Mouse (Mus musculus): ENCODE results near the gene Cdc26. TPM values are rescaled to one million over a fixed set of nuclear protein-coding genes. Genes with fewer than 3 reads are reported as not detected.

The Cdc26 gene
- total and polyA plus RNA-seq, 3 experiments: 80.4 to 81.4 TPM; not detected in 1

- TF ChIP-seq POLR2AphosphoS2 (IDR thresholded peaks at IDR 0.05; ENCODE audit: low read length) (no peak), ZKSCAN1 (IDR thresholded peaks at IDR 0.05; ENCODE audit: low read depth, low read length) (no peak)
Measured at GRCm38 (mm10) chr4:62369091-62369490, 39.4 kb downstream of the Cdc26 start (continued).

DNA sequence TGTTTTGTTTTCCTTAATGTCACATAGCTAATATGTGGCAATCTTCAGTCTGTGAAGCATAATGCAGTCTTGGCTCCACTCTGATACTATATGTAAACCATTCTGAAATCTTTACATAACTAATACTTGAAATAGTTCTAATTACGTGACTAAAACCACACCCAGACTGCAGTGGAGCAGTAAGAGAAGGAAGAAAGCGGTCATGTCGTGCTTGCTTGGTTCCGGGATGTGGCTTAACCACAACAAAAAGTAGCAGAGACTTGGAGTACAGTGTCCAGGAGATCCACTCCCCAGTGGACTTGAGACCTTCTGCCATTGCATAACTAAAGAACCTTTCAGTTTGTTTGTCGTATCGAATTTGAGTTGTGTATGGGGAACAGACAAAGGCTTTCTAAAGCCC is 40.9 kb downstream of the Cdc26 start:
- Histone ChIP-seq H3K4me1 (ENCODE audit: control insufficient read depth in 1 of 2, insufficient read depth in 2 of 2, low read length in 2 of 2) (peaks cover 19 to 23% of the 10 kb centered on the region in 2 experiments), H3K4me3 (ENCODE audit: control insufficient read depth in 1 of 2, insufficient read depth in 1 of 2, low read depth in 2 of 2, low read length in 2 of 2) (no peak overlapping the region), H3K27me3 (ENCODE audit: control insufficient read depth in 1 of 2, insufficient read depth in 2 of 2, low read length in 2 of 2) (no peaks in the 10 kb centered on the region), H3K9me3 (replicated peaks; ENCODE audit: insufficient read depth, low read length) (no peaks in the 10 kb centered on the region), H3K9ac (ENCODE audit: control insufficient read depth, low read depth, low read length, poor library complexity, severe bottlenecking) (no peak overlapping the region), H3K79me2 (ENCODE audit: control insufficient read depth, insufficient read depth, low read length, poor library complexity) (peaks cover 19% of the 10 kb centered on the region), H3K27ac (ENCODE audit: control insufficient read depth, low read depth, low read length) (no peak overlapping the region), H3K36me3 (ENCODE audit: control insufficient read depth in 1 of 2, insufficient read depth in 2 of 2, low read length in 2 of 2) (peaks cover 0 to 32% of the 10 kb centered on the region in 2 experiments; a peak in 3 of 4 replicates)
- TF ChIP-seq UBTF (IDR thresholded peaks at IDR 0.05; ENCODE audit: borderline replicate concordance, insufficient read depth, low read depth, low read length): no peak
- no peak for TF ChIP-seq POLR2AphosphoS5 (IDR thresholded peaks at IDR 0.05; ENCODE audit: borderline replicate concordance, low read depth, low read length)
- TF ChIP-seq MEF2A (IDR thresholded peaks at IDR 0.05; ENCODE audit: extremely low read depth, insufficient replicate concordance, low read depth, low read length, poor library complexity, severe bottlenecking): no peak
- TF ChIP-seq BHLHE40 (IDR thresholded peaks at IDR 0.05; ENCODE audit: borderline replicate concordance, low read depth, low read length): no peak
- TF ChIP-seq ZKSCAN1 (IDR thresholded peaks at IDR 0.05; ENCODE audit: low read depth, low read length): no peak
- no peak for TF ChIP-seq TAL1 (IDR thresholded peaks at IDR 0.05; ENCODE audit: low read length)
- no peak for TF ChIP-seq HCFC1 (IDR thresholded peaks at IDR 0.05; ENCODE audit: low read depth, low read length)
- TF ChIP-seq E2F4 (IDR thresholded peaks at IDR 0.05; ENCODE audit: borderline replicate concordance, low read depth, low read length): no peak
- TF ChIP-seq USF1 (IDR thresholded peaks at IDR 0.05; ENCODE audit: low read depth, low read length): no peak
- TF ChIP-seq MYB (IDR thresholded peaks at IDR 0.05; ENCODE audit: low read depth, low read length): no peak
- TF ChIP-seq POLR2A (IDR thresholded peaks at IDR 0.05; ENCODE audit: control insufficient read depth in 1 of 2, insufficient read depth in 1 of 2, low read depth in 1 of 2, low read length in 2 of 2, poor library complexity in 1 of 2): no peak
- no peak for TF ChIP-seq CHD2 (IDR thresholded peaks at IDR 0.05; ENCODE audit: low read length)
- TF ChIP-seq CHD1 (IDR thresholded peaks at IDR 0.05; ENCODE audit: low read depth, low read length): no peak
- no peak for DNase-seq (ENCODE audit: low read depth, low spot score)

- Histone ChIP-seq H3K79me2 (ENCODE audit: control insufficient read depth, insufficient read depth, low read length, poor library complexity) (peaks cover 23% of the 10 kb centered on the region), H3K4me1 (ENCODE audit: control insufficient read depth in 1 of 2, insufficient read depth in 2 of 2, low read length in 2 of 2) (peaks cover 18 to 24% of the 10 kb centered on the region in 2 experiments), H3K27ac (ENCODE audit: control insufficient read depth, low read depth, low read length) (no peak overlapping the region), H3K9ac (ENCODE audit: control insufficient read depth, low read depth, low read length, poor library complexity, severe bottlenecking) (no peak overlapping the region), H3K36me3 (ENCODE audit: control insufficient read depth in 1 of 2, insufficient read depth in 2 of 2, low read length in 2 of 2) (peaks cover 0 to 36% of the 10 kb centered on the region in 2 experiments; a peak in 3 of 4 replicates), H3K27me3 (ENCODE audit: control insufficient read depth in 1 of 2, insufficient read depth in 2 of 2, low read length in 2 of 2) (no peaks in the 10 kb centered on the region), H3K4me3 (ENCODE audit: control insufficient read depth in 1 of 2, insufficient read depth in 1 of 2, low read depth in 2 of 2, low read length in 2 of 2) (no peak overlapping the region), H3K9me3 (replicated peaks; ENCODE audit: insufficient read depth, low read length) (no peaks in the 10 kb centered on the region)
- no peak for TF ChIP-seq MYB (IDR thresholded peaks at IDR 0.05; ENCODE audit: low read depth, low read length)
- no peak for TF ChIP-seq MAX (IDR thresholded peaks at IDR 0.05; ENCODE audit: low read length)
- no peak for TF ChIP-seq E2F4 (IDR thresholded peaks at IDR 0.05; ENCODE audit: borderline replicate concordance, low read depth, low read length)
- TF ChIP-seq ELF1 (IDR thresholded peaks at IDR 0.05; ENCODE audit: low read depth, low read length): no peak
- TF ChIP-seq RCOR1 (IDR thresholded peaks at IDR 0.05; ENCODE audit: low read depth, low read length): no peak
- no peak for TF ChIP-seq ETS1 (IDR thresholded peaks at IDR 0.05; ENCODE audit: low read depth, low read length)
- TF ChIP-seq POLR2AphosphoS5 (IDR thresholded peaks at IDR 0.05; ENCODE audit: borderline replicate concordance, low read depth, low read length): no peak
- TF ChIP-seq RAD21 (IDR thresholded peaks at IDR 0.05; ENCODE audit: low read depth, low read length): no peak
- TF ChIP-seq CTCF (IDR thresholded peaks at IDR 0.05 in 2 of 3, conservative IDR thresholded peaks at IDR 0.05 in 1 of 3; ENCODE audit: control insufficient read depth in 1 of 3, insufficient read depth in 1 of 3, low read depth in 2 of 3, low read length in 3 of 3, poor library complexity in 1 of 3, severe bottlenecking in 1 of 3): no peak
- no peak for TF ChIP-seq MAZ (IDR thresholded peaks at IDR 0.05; ENCODE audit: low read depth, low read length)
- no peak for TF ChIP-seq MEF2A (IDR thresholded peaks at IDR 0.05; ENCODE audit: extremely low read depth, insufficient replicate concordance, low read depth, low read length, poor library complexity, severe bottlenecking)
- DNase-seq (ENCODE audit: low read depth, low spot score): no peak
Measured at GRCm38 (mm10) chr4:62366291-62366690, 42.2 kb downstream of the Cdc26 start.
